Mouse (Mus musculus): ENCODE measurements at regions not wholly inside any gene's neighbourhood (a gene's known extent, or its start where the extent isn't known, plus 50 kb on each side); places are given as distances from the start of the nearest gene placed in this dataset.

GRCm38 (mm10) chr19:36679028-36679820 is 57.2 kb downstream of the Ppp1r3c start:
- TF ChIP-seq CTCF (IDR thresholded peaks at IDR 0.05; ENCODE audit: low read depth) (no peak), EP300 (IDR thresholded peaks at IDR 0.05; ENCODE audit: low read depth) (no peak)
